Mouse (Mus musculus) embryonic facial prominence, embryonic 12.5 days (tissue): ENCODE results near the gene Tpgs1. TPM values are rescaled to one million over a fixed set of nuclear protein-coding genes. Genes with fewer than 3 reads are reported as not detected.

Source experiments
- ATAC-seq: fragments of 200-750 bp; cut with Nextera tagmentation; 2 replicates; pipeline ENCODE4 v1.8.0; 2017; ENCODE audit not compliant: insufficient number of reproducible peaks, insufficient read depth, low FRiP score, low TSS enrichment
- H3K27ac ChIP-seq: fragments of 300-500 bp; sonication (generic); 2 replicates; pipeline ENCODE4 v1.5.1; 2016; ENCODE audit warnings: mild to moderate bottlenecking
- H3K27me3 ChIP-seq: fragments of 300-500 bp; sonication (generic); 2 replicates; pipeline ENCODE4 v1.6.1; 2016; ENCODE audit warnings: mild to moderate bottlenecking, moderate library complexity
- H3K36me3 ChIP-seq: fragments of 300-500 bp; sonication (generic); 2 replicates; pipeline ENCODE4 v1.6.1; 2016; ENCODE audit warnings: mild to moderate bottlenecking
- H3K4me1 ChIP-seq: fragments of 300-500 bp; sonication (generic); 2 replicates; pipeline ENCODE4 v1.6.1; 2016
- H3K4me2 ChIP-seq: fragments of 300-500 bp; sonication (generic); replicated peaks from 2 replicates; pipeline ENCODE4 v1.6.1; 2016; ENCODE audit warnings: mild to moderate bottlenecking, moderate library complexity
- H3K4me3 ChIP-seq: fragments of 300-500 bp; sonication (generic); 2 replicates; pipeline ENCODE4 v1.5.1; 2016; ENCODE audit warnings: mild to moderate bottlenecking
- H3K9ac ChIP-seq: fragments of 300-500 bp; sonication (generic); 2 replicates; pipeline ENCODE4 v1.6.1; 2016; ENCODE audit warnings: mild to moderate bottlenecking, moderate library complexity
- H3K9me3 ChIP-seq: fragments of 300-500 bp; sonication (generic); 2 replicates; pipeline ENCODE4 v1.6.1; 2016; ENCODE audit warnings: mild to moderate bottlenecking, moderate library complexity
- WGBS: fragments of 180-500 bp; shearing (Covaris S2); methylation state at CpG from one replicate; pipeline ENCODE4 v1.1.7; 2016; 5-methylcytosine and 5-hydroxymethylcytosine counted together
- polyA plus RNA-seq: library from polyadenylated mRNA; unstranded; fragments of >200 nt; fragmentation: Nextera tagmentation; extraction: Ambion mirVana; gene quantifications from 2 replicates; pipeline ENCODE4 v1.2.1, GENCODE M21; 2016

Tpgs1 gene
- polyA plus RNA-seq, 1 experiment from 2014 or later = 66.1 TPM

GRCm38 (mm10) chr10:79683726-79684640 is 14.8 kb downstream of the Tpgs1 start:
- no peaks in the 10 kb centered on the region for H3K9me3 ChIP-seq
- H3K27ac ChIP-seq = no peak overlapping the region
- H3K36me3 ChIP-seq = peaks cover 49% of the 10 kb centered on the region
- H3K27me3 ChIP-seq = no peaks in the 10 kb centered on the region
- H3K4me1 ChIP-seq = peaks cover 15% of the 10 kb centered on the region
- ATAC-seq = no peak
- peak overlapping the region; percentile 87 for H3K9ac ChIP-seq
- WGBS = 85% methylated on average over 6 of the region's 6 CpGs
- H3K4me2 ChIP-seq = peak overlapping the region; percentile 98
- peak overlapping the region; percentile 84 for H3K4me3 ChIP-seq

- Histone ChIP-seq H3K36me3 (peaks cover 53% of the 10 kb centered on the region), H3K9ac (no peak overlapping the region), H3K27ac (no peak overlapping the region), H3K9me3 (no peaks in the 10 kb centered on the region), H3K4me2 (no peak overlapping the region), H3K4me3 (no peak overlapping the region), H3K4me1 (peaks cover 15% of the 10 kb centered on the region), H3K27me3 (no peaks in the 10 kb centered on the region)
- WGBS = 95% methylated on average over 25 of the region's 25 CpGs
- ATAC-seq = no peak
Observed at GRCm38 (mm10) chr10:79684770-79685600, 15.8 kb downstream of the Tpgs1 start.

DNA sequence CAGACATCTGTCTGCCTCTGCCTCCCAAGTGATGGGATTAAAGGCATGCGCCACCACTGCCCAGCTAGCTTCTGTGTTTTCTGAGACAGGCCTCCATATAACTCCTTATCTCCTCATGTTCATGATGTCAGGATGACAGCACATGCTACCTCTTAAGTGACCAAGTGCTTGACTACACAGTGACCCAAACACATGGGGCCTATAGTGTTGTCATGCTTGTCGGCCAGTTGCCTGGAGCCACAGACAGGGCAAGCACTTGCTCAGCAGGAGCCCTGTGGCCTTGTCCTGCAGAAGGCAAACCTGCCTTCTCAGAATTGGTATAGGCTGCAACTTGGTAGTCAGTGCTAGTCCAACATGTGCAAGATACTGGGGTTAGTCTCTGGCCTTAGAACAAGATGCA is 17.1 kb downstream of the Tpgs1 start:
- Histone ChIP-seq H3K4me1 (peaks cover 11% of the 10 kb centered on the region), H3K4me2 (no peak overlapping the region), H3K36me3 (peaks cover 53% of the 10 kb centered on the region), H3K27ac (no peak overlapping the region), H3K4me3 (no peak overlapping the region), H3K9ac (no peak overlapping the region), H3K27me3 (no peaks in the 10 kb centered on the region), H3K9me3 (no peaks in the 10 kb centered on the region)
- ATAC-seq = no peak
- 86% methylated on average over 2 of the region's 2 CpGs for WGBS

DNA sequence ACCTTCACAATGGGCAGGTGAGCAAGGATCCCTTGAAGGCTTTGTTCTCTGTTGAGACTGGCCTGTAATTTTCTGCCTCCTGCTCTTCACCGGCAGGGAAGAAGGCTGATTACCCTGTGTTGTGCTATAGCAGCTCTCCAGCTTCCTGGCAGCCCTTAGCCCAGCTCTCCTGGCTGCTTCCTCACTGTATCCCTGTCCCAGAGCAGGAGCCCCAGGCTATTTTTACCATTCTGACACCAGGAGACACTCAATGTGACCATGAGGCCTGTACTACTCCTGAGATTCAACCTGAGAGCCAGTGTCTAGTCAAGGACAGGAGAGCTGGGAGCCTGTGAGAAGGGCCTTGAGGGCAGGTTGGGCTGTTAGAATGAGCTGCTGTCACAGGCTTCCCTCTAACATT is 17.5 kb downstream of the Tpgs1 start:
- 85% methylated on average over 1 of the region's 1 CpGs for WGBS
- H3K4me2 ChIP-seq = no peak overlapping the region
- H3K27ac ChIP-seq = no peak overlapping the region
- H3K4me1 ChIP-seq = peaks cover 10% of the 10 kb centered on the region
- no peaks in the 10 kb centered on the region for H3K9me3 ChIP-seq
- H3K27me3 ChIP-seq = no peaks in the 10 kb centered on the region
- H3K9ac ChIP-seq = no peak overlapping the region
- no peak for ATAC-seq
- H3K36me3 ChIP-seq = peaks cover 53% of the 10 kb centered on the region
- no peak overlapping the region for H3K4me3 ChIP-seq

DNA sequence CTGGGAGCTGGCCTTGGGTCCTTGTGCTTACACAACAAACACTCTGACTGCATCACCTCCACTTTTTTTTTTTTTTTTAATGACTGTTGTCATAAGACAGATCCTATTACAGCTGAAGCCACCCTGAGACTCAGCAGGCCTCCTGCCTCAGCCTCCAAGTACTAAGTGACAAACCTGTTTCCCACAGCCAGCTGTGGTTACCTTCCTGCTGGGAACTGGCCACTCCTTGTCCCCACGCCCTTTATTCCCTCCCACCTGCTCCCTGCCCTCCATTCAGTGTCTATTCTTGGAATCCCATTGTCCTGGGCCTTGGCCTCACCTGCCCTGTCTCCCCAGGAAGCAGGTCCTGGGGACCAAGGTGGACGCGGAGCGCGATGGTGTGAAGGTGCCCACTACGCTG is 18.3 kb downstream of the Tpgs1 start:
- Histone ChIP-seq H3K27ac (no peak overlapping the region), H3K9ac (no peak overlapping the region), H3K4me2 (no peak overlapping the region), H3K4me3 (no peak overlapping the region), H3K36me3 (peaks cover 53% of the 10 kb centered on the region), H3K4me1 (peaks cover 10% of the 10 kb centered on the region), H3K27me3 (no peaks in the 10 kb centered on the region), H3K9me3 (peaks cover 5% of the 10 kb centered on the region)
- ATAC-seq = no peak
- WGBS = 98% methylated on average over 6 of the region's 6 CpGs

GRCm38 (mm10) chr10:79688720-79689119 is 19.6 kb downstream of the Tpgs1 start, which contains the start of gene Gzmm:
Gene Gzmm, plus strand, starts transcription at chr10:79689020.
- Histone ChIP-seq H3K4me1 (peaks cover 2% of the 10 kb centered on the region), H3K36me3 (peaks cover 53% of the 10 kb centered on the region)

GRCm38 (mm10) chr10:79689178-79689577 is 20.0 kb downstream of the Tpgs1 start:
- Histone ChIP-seq H3K4me2 (no peak overlapping the region), H3K9me3 (peaks cover 5% of the 10 kb centered on the region), H3K4me3 (no peak overlapping the region), H3K27ac (no peak overlapping the region), H3K27me3 (no peaks in the 10 kb centered on the region), H3K9ac (no peak overlapping the region), H3K4me1 (no peaks in the 10 kb centered on the region), H3K36me3 (peaks cover 51% of the 10 kb centered on the region)
- 95% methylated on average over 3 of the region's 3 CpGs for whole genome bisulfite sequencing
- ATAC-seq = no peak

More at GRCm38 (mm10) chr10:79688720-79689119, 19.6 kb downstream of the Tpgs1 start, which contains the start of gene Gzmm:
- H3K27me3 ChIP-seq = no peaks in the 10 kb centered on the region
- 91% methylated on average over 4 of the region's 4 CpGs for WGBS
- no peak within 1 kb of the TSS for H3K9ac ChIP-seq
- no peak for ATAC-seq
- H3K4me2 ChIP-seq = no peak within 1 kb of the TSS
- no peak within 1 kb of the TSS for H3K27ac ChIP-seq
- peaks cover 5% of the 10 kb centered on the region for H3K9me3 ChIP-seq
- H3K4me3 ChIP-seq = no peak within 1 kb of the TSS

- Histone ChIP-seq H3K27me3 (no peaks in the 10 kb centered on the region), H3K36me3 (peaks cover 23% of the 10 kb centered on the region), H3K4me2 (no peak overlapping the region), H3K4me1 (peaks cover 12% of the 10 kb centered on the region), H3K27ac (no peak overlapping the region), H3K9me3 (peaks cover 5% of the 10 kb centered on the region), H3K4me3 (no peak overlapping the region), H3K9ac (no peak overlapping the region)
- ATAC-seq = no peak
- WGBS = 93% methylated on average over 2 of the region's 2 CpGs
Observed at GRCm38 (mm10) chr10:79691986-79692548, 22.9 kb downstream of the Tpgs1 start.

DNA sequence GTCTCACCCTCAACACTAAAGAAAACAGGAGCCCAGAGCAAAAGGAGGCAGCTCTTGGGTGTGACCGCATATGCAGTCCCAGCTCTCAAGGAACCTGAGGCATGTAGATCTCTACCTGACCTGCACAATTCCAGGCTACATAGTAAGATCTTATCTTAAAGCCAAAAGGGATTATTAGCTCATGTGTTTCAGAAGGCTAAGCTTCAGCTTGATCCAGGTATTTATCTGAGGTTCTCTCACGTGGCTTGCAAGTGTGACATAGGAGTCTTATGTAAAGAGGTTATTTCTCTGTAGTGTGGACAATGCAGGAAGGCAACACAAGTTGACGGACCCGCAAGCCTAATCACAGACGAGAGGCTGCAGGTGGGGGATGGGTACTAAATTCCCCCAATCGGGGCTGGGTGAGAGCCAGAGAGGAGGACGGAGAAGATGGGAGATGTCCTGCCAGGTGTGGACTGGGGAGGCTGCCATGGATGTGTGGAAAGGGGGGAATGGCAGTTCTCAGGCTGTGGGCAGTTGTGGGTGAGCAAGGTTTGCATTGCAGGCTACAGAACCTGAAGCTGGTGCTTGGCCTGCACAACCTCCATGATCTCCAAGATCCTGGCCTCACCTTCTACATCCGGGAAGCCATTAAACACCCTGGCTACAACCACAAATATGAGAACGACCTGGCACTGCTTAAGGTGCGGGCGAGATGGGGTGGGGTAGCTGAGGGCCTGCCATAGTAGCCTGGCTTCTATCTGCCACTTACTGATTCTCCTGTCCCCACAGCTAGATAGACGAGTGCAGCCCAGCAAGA is 24.6 kb downstream of the Tpgs1 start:
- Histone ChIP-seq H3K9me3 (peaks cover 5% of the 10 kb centered on the region), H3K4me2 (no peak overlapping the region), H3K4me3 (no peak overlapping the region), H3K9ac (no peak overlapping the region), H3K4me1 (peaks cover 12% of the 10 kb centered on the region), H3K36me3 (peaks cover 7% of the 10 kb centered on the region), H3K27me3 (no peaks in the 10 kb centered on the region), H3K27ac (no peak overlapping the region)
- no peak for ATAC-seq
- WGBS = 77% methylated on average over 12 of the region's 12 CpGs

- H3K36me3 ChIP-seq = peaks cover 1% of the 10 kb centered on the region
- no peak for ATAC-seq
- peaks cover 12% of the 10 kb centered on the region for H3K4me1 ChIP-seq
- H3K27ac ChIP-seq = no peak overlapping the region
- no peak overlapping the region for H3K4me3 ChIP-seq
- no peak overlapping the region for H3K9ac ChIP-seq
- WGBS = 82% methylated on average over 6 of the region's 6 CpGs
- H3K27me3 ChIP-seq = no peaks in the 10 kb centered on the region
- H3K4me2 ChIP-seq = no peak overlapping the region
- peaks cover 5% of the 10 kb centered on the region for H3K9me3 ChIP-seq
Observed at GRCm38 (mm10) chr10:79694379-79694655, 25.1 kb downstream of the Tpgs1 start.
